Mouse (Mus musculus): ENCODE measurements at regions not wholly inside any gene's neighbourhood (a gene's known extent, or its start where the extent isn't known, plus 50 kb on each side); places are given as distances from the start of the nearest gene placed in this dataset.

DNA sequence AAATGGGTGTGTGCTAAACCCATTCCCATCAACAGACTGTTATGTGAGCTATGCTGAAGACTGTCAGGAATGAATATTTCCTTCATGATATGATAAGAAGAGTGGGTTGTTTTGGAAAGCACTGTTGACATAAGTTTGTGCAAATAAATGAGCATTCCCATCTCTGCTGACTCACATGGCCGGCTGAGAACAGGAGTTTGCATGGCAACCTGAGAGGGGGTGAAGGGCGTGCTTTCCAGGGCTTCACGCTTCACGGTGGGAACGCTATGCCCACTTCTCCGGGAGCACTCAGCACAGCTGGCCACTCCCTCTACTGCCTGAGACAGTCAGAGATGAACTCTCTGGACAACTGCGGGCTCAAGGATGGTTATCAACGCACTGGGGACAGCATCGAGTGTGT is 348.9 kb upstream of the Slc24a5 start:
- Histone ChIP-seq H3K36me3 (no peaks in the 10 kb centered on the region), H3K4me1 (replicated peaks) (no peaks in the 10 kb centered on the region), H3K9ac (no peak overlapping the region), H3K9me3 (replicated peaks) (no peaks in the 10 kb centered on the region), H3K27me3 (no peaks in the 10 kb centered on the region), H3K4me3 (replicated peaks) (no peak overlapping the region), H3K27ac (no peak overlapping the region), H3K4me2 (no peak overlapping the region)
- WGBS (ENCODE audit: insufficient replicate concordance): 59% methylated on average over 9 of the region's 9 CpGs
- ATAC-seq (ENCODE audit: low read depth): no peak
- no peak for DNase-seq

DNA sequence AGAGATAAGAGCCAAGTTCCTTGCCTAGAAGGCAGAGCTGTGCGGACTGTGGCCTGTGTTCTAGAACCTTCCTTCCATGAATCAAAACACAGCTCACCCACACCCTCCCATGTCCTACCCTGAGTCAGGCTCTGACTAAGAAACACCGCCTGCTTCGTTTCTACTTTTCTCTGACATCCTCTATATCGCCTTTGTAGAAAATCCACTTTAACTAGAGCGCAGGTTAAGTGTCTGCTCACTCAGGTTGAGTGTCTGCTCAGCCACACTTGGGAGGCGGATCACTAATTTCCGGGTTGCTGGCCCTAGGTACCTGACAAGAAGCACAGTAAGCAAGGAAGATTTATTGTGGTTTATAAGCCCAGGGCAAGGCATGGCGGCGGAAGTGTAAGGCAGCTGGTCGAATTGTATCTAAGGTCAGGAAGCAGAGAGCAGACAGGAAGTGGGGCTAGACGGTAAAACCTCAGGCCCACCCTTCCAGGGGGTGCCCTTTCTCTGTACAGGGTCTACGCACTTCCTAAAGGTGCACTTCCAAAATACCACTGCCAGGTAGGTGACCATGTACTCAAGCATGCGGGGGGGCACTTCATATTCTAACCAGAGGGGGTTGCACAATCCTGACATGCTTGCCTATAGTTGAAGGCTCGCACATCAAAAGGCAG is 348.0 kb upstream of the Slc24a5 start:
- DNase-seq (no peak), ATAC-seq (ENCODE audit: low read depth) (no peak; the same call in 1 of the 2 replicates)
- WGBS (ENCODE audit: insufficient replicate concordance): 17% methylated on average over 14 of the region's 14 CpGs

DNA sequence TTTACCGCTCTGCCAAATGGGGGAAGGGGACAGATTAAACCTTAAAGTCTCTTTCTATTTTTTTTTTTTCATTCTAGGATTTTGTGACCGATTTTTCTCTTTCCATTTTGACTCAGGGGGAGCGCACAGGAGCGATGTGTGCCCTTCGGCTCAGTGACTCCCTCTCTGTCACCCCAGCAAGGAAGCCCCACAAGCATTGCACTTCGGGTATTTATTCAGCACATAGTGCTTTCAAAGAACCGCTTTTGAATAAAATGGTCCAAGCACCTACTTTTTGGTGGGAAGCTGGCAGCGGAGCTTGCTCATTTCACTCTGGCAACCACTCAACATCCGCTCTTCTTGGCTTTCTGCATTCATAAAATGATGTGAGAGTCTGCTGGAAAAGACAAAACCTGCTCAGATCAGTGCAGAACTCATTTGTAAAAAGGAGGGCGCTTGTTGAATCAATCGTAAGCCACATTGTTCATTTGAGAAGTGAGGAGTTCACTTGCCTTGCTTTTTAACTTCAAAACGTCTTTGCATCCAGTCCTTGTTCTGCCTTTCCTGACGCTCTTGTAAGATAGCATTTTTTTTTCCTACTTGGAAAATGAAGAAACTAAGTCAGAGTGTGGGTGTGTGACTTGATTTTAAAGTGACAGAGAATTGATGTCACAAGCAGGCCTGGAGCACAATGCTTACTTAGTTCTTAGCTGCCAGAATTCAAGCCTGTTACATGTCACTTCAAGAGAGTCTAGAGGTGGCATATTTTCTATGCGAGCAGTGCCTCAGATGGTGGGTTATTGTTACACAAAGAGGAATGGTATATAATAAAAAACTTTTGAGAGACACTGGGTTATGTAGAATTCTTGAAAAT is 347.1 kb upstream of the Slc24a5 start:
- no peaks in the 10 kb centered on the region for H3K4me1 ChIP-seq (replicated peaks)
- WGBS (ENCODE audit: insufficient replicate concordance): 61% methylated on average over 14 of the region's 14 CpGs
- H3K4me3 ChIP-seq (replicated peaks): no peak overlapping the region
- ATAC-seq (ENCODE audit: low read depth) (no peak), DNase-seq (no peak)
- H3K27ac ChIP-seq: no peak overlapping the region
- no peak overlapping the region for H3K4me2 ChIP-seq
- no peaks in the 10 kb centered on the region for H3K27me3 ChIP-seq
- H3K36me3 ChIP-seq: no peaks in the 10 kb centered on the region
- H3K9me3 ChIP-seq (replicated peaks): no peaks in the 10 kb centered on the region
- no peak overlapping the region for H3K9ac ChIP-seq

More for the DNA sequence above, 348.0 kb upstream of the Slc24a5 start:
- no peaks in the 10 kb centered on the region for H3K9me3 ChIP-seq (replicated peaks)
- H3K27ac ChIP-seq: no peak overlapping the region
- H3K4me2 ChIP-seq: no peak overlapping the region
- no peaks in the 10 kb centered on the region for H3K27me3 ChIP-seq
- no peaks in the 10 kb centered on the region for H3K4me1 ChIP-seq (replicated peaks)
- no peak overlapping the region for H3K4me3 ChIP-seq (replicated peaks)
- no peaks in the 10 kb centered on the region for H3K36me3 ChIP-seq
- H3K9ac ChIP-seq: no peak overlapping the region

DNA sequence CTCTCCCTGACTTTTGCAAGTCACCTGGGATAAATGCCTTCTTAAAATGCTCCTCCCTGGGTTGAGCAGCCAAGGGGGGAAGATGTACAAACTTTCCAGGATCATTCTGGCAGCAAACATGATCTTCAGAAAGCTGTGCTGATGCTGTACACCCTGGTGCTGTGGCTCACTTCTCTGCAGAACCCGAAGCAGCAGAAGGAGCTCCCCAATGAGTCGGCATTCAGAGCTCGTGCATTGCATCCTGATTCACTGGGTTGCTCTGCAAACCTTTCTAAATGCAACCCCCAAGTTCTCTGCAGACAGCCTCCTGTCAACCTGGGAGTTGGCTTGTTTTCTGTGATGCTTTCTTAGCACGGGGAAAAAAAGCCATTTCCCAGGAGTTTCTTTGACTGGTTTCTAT is 343.8 kb upstream of the Slc24a5 start:
- H3K36me3 ChIP-seq: no peaks in the 10 kb centered on the region
- no peaks in the 10 kb centered on the region for H3K9me3 ChIP-seq (replicated peaks)
- H3K27ac ChIP-seq: no peak overlapping the region
- no peaks in the 10 kb centered on the region for H3K4me1 ChIP-seq (replicated peaks)
- H3K9ac ChIP-seq: no peak overlapping the region
- ATAC-seq (ENCODE audit: low read depth) (no peak), DNase-seq (no peak)
- WGBS (ENCODE audit: insufficient replicate concordance): 47% methylated on average over 4 of the region's 4 CpGs
- H3K4me2 ChIP-seq: no peak overlapping the region
- H3K27me3 ChIP-seq: no peaks in the 10 kb centered on the region
- no peak overlapping the region for H3K4me3 ChIP-seq (replicated peaks)

DNA sequence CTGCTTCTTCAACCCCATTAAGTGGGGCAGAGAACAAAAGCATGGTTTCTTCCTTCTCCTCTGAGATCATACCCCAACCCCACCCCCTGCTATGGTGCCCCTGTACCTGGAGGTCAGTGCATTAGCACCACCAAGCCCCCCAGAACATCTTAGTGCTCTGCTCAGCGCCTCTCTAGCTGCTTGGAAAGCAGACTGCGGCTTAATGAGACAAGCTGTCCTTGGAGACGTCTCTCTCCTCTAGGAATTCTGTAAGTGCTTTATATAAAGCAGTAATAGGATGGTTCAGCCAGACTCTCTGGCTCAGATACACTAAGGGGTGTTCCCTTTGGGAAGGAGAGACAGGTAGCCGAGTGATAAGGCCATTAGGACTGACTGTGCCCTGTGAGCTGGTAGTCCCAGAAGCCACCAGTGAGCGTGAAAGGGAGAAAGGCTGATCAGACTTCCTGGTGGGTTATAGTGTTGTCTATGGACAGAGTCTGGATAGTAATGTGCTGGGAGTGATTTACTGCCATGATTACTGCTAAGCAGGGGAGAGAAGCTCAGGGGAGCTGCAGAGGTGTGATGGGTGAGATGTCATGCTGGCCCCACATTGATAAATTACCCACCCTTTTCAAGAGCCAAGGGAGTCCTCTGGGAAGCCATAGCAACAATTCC is 343.0 kb upstream of the Slc24a5 start:
- H3K27me3 ChIP-seq: no peaks in the 10 kb centered on the region

DNA sequence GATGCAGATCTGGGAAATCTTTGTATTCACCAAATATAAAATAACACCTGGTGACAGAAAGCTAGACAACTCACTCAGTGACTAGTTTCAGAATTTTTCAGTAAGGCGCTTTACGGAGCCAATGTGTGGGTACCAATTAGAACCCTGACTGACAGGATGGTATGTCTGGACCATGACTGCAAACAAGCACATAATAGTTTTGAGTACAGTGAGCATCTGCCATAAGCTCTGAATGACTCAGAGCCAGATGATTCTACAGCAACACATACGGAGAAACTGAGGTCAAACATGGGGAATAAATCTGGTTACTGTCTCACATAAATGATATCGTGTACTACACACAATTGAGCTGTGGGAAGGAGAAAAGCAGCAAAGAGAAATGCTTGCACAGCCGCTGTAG is 339.9 kb upstream of the Slc24a5 start:
- no peak overlapping the region for H3K4me2 ChIP-seq
- ATAC-seq (ENCODE audit: low read depth): no peak
- no peaks in the 10 kb centered on the region for H3K9me3 ChIP-seq (replicated peaks)
- WGBS (ENCODE audit: insufficient replicate concordance): 79% methylated on average over 5 of the region's 5 CpGs
- no peaks in the 10 kb centered on the region for H3K27me3 ChIP-seq
- H3K27ac ChIP-seq: no peak overlapping the region
- DNase-seq: no peak
- no peaks in the 10 kb centered on the region for H3K4me1 ChIP-seq (replicated peaks)
- H3K4me3 ChIP-seq (replicated peaks): no peak overlapping the region
- H3K36me3 ChIP-seq: no peaks in the 10 kb centered on the region
- no peak overlapping the region for H3K9ac ChIP-seq

More for the DNA sequence above, 343.0 kb upstream of the Slc24a5 start:
- 54% methylated on average over 5 of the region's 5 CpGs for WGBS (ENCODE audit: insufficient replicate concordance)
- no peaks in the 10 kb centered on the region for H3K4me1 ChIP-seq (replicated peaks)
- no peak overlapping the region for H3K9ac ChIP-seq
- H3K4me2 ChIP-seq: no peak overlapping the region
- no peak for DNase-seq
- no peak overlapping the region for H3K4me3 ChIP-seq (replicated peaks)
- no peak for ATAC-seq (ENCODE audit: low read depth)
- no peak overlapping the region for H3K27ac ChIP-seq
- no peaks in the 10 kb centered on the region for H3K36me3 ChIP-seq
- H3K9me3 ChIP-seq (replicated peaks): no peaks in the 10 kb centered on the region

DNA sequence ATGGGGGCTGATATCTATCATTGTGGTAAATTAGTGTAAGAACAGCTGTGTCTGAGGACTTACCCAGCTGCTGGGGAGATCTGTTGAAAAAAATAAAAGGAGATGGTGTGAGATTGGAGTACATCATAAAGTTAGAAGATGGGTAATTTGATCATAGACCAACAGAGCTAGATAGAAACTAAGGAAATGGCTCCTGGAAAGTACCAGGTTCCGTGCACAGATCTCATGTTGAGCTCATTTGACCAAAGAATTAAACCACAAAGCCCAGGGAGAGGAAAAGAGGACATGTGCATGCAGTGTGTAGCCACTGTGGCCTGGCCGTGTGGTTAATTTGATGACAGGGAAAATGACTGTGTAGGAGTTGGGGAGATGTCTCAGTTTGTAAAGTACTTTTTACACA is 335.3 kb upstream of the Slc24a5 start:
- no peak overlapping the region for H3K9ac ChIP-seq
- H3K4me3 ChIP-seq (replicated peaks): no peak overlapping the region
- no peak overlapping the region for H3K27ac ChIP-seq
- H3K4me1 ChIP-seq (replicated peaks): no peaks in the 10 kb centered on the region
- no peak for DNase-seq
- H3K27me3 ChIP-seq: no peaks in the 10 kb centered on the region
- H3K36me3 ChIP-seq: no peaks in the 10 kb centered on the region
- ATAC-seq (ENCODE audit: low read depth): no peak
- WGBS (ENCODE audit: insufficient replicate concordance): 22% methylated on average over 2 of the region's 2 CpGs
- no peaks in the 10 kb centered on the region for H3K9me3 ChIP-seq (replicated peaks)
- no peak overlapping the region for H3K4me2 ChIP-seq

DNA sequence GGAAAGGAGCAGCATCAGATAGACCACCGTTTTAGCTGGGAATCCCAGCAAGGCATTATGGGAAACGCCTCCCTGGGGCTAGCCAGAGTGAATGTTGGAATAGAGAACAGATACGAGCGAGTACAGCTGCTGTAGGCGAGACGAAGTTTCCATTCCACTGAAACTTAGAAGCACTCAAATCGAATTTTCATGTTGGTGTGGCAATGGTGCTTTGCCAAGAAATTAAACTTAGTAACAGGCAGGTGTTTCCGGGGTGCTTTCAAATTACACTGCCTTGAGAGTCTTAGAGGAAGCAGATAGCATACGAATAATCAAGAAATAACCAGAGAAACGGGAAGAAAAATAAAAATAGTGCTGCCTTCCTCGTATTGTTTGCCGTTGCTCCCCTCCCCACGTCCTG is 327.1 kb upstream of the Slc24a5 start:
- ATAC-seq (ENCODE audit: low read depth): no peak
- H3K27ac ChIP-seq: no peak overlapping the region
- H3K27me3 ChIP-seq: no peaks in the 10 kb centered on the region
- H3K4me2 ChIP-seq: no peak overlapping the region
- no peak overlapping the region for H3K4me3 ChIP-seq (replicated peaks)
- WGBS (ENCODE audit: insufficient replicate concordance): 28% methylated on average over 13 of the region's 13 CpGs
- no peaks in the 10 kb centered on the region for H3K4me1 ChIP-seq (replicated peaks)
- H3K36me3 ChIP-seq: no peaks in the 10 kb centered on the region
- H3K9ac ChIP-seq: no peak overlapping the region
- DNase-seq: no peak
- H3K9me3 ChIP-seq (replicated peaks): no peaks in the 10 kb centered on the region

DNA sequence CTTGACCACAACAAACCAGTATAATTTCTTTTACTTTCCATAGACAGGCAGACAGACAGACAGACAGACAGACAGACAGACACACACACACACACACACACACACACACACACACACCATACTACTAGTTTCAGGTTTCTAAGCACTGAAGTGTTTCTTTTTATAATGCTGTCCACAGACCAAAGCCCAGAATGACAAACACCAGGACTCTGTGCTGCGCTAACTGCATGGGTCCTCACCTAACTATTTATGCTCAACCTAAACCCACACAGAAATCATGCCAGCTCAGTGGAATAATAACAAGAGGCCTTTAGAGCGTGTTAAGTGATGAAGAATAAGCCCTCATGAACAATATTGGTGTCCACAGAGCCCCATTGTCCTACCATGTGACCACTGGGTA is 325.0 kb upstream of the Slc24a5 start:
- WGBS (ENCODE audit: insufficient replicate concordance): 41% methylated on average over 2 of the region's 2 CpGs
- H3K36me3 ChIP-seq: no peaks in the 10 kb centered on the region
- H3K27ac ChIP-seq: no peak overlapping the region
- H3K9ac ChIP-seq: no peak overlapping the region
- H3K4me2 ChIP-seq: no peak overlapping the region
- H3K4me3 ChIP-seq (replicated peaks): no peak overlapping the region
- no peaks in the 10 kb centered on the region for H3K9me3 ChIP-seq (replicated peaks)
- ATAC-seq (ENCODE audit: low read depth): no peak
- no peaks in the 10 kb centered on the region for H3K27me3 ChIP-seq
- no peak for DNase-seq
- H3K4me1 ChIP-seq (replicated peaks): no peaks in the 10 kb centered on the region

DNA sequence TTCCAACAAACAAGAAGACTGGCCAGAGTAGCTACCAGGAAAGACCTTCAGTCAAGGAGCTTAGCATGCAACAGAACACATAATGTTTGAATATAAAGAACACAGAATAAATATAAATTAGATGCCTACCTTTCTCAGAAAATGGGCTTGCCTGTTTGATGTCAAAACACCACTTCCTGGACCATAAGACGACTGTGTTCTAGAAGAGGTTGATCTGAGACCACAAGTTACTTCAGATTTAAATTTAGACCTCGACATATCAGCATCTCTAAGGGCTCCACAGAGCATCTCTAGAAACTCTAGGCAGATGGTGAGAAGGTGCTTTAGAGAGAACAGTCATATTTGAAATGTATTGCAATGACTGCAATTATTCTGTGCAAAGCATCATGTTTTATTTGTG is 322.9 kb upstream of the Slc24a5 start:
- H3K9me3 ChIP-seq (replicated peaks): no peaks in the 10 kb centered on the region
- ATAC-seq (ENCODE audit: low read depth) (no peak), DNase-seq (no peak)
- H3K36me3 ChIP-seq: no peaks in the 10 kb centered on the region
- WGBS (ENCODE audit: insufficient replicate concordance): 39% methylated on average over 2 of the region's 2 CpGs
- H3K4me1 ChIP-seq (replicated peaks): no peaks in the 10 kb centered on the region
- H3K4me3 ChIP-seq (replicated peaks): no peak overlapping the region
- H3K4me2 ChIP-seq: no peak overlapping the region
- H3K27ac ChIP-seq: no peak overlapping the region
- no peaks in the 10 kb centered on the region for H3K27me3 ChIP-seq
- H3K9ac ChIP-seq: no peak overlapping the region

DNA sequence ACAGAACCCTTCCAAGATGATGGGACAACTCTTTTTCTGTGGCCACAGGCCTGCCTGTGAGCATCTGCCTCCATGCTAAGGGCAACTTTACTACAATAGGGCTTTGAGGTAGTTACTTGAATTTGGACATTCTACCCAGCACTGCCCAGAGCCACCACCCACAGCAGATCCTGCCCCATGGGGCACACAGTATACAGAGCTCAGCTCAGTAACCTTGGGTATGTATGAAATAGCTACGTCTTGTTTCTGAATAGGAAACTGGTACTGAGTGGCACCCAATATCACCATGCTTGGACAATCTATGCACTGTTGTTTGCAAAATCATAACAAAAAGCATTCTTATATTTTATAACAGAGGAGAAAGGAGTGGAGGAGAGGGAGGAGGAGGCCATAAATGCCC is 320.8 kb upstream of the Slc24a5 start:
- Histone ChIP-seq H3K9me3 (replicated peaks) (no peaks in the 10 kb centered on the region), H3K4me2 (no peak overlapping the region), H3K9ac (no peak overlapping the region), H3K27ac (no peak overlapping the region), H3K4me3 (replicated peaks) (no peak overlapping the region), H3K4me1 (replicated peaks) (no peaks in the 10 kb centered on the region), H3K27me3 (no peaks in the 10 kb centered on the region), H3K36me3 (no peaks in the 10 kb centered on the region)
- no peak for ATAC-seq (ENCODE audit: low read depth)
- 58% methylated on average over 1 of the region's 1 CpGs for WGBS (ENCODE audit: insufficient replicate concordance)
- DNase-seq: no peak

Data from liver, embryonic 13.5 days (tissue).